Mouse (Mus musculus) CD8-positive naive resting alpha-beta T cell, adult 2 months (primary cell): ENCODE results near the gene Adcy7.

Experiments
- DNase-seq, 2 experiments: peaks; one replicate each; pipeline ENCODE4 v3.0.0; 2022; ENCODE audit warnings: low read depth in 2 of 2, low spot score in 2 of 2

Gene Adcy7

GRCm38 (mm10) chr8:88272231-88273050, at the start of gene Adcy7:
Gene Adcy7, plus strand, starts transcription at chr8:88272403.
- peak; percentile 65 to 67 for DNase-seq

GRCm38 (mm10) chr8:88225358-88225757, 46.8 kb upstream of the Adcy7 start:
- no peak for DNase-seq

GRCm38 (mm10) chr8:88227851-88228250, 44.4 kb upstream of the Adcy7 start:
- DNase-seq = no peak

GRCm38 (mm10) chr8:88228286-88228685, 43.9 kb upstream of the Adcy7 start:
- no peak for DNase-seq

- DNase-seq = no peak
These were observed 43.4 kb upstream of the Adcy7 start for GRCm38 (mm10) chr8:88228800-88229199.

- no peak for DNase-seq
These were observed 35.5 kb upstream of the Adcy7 start for GRCm38 (mm10) chr8:88236666-88237065.

GRCm38 (mm10) chr8:88237606-88238005, 34.6 kb upstream of the Adcy7 start:
- DNase-seq = no peak

GRCm38 (mm10) chr8:88239277-88239676, 32.9 kb upstream of the Adcy7 start:
- DNase-seq = no peak

- no peak for DNase-seq
These were observed 30.3 kb upstream of the Adcy7 start for GRCm38 (mm10) chr8:88241871-88242270.

- DNase-seq = peak; percentile 47 to 63
These were observed 27.9 kb upstream of the Adcy7 start for GRCm38 (mm10) chr8:88244298-88244697.

GRCm38 (mm10) chr8:88252791-88253190, 19.4 kb upstream of the Adcy7 start:
- peak in 1 of 2 experiments; percentile 31 for DNase-seq

- no peak for DNase-seq
These were observed 17.2 kb upstream of the Adcy7 start for GRCm38 (mm10) chr8:88254957-88255356.

GRCm38 (mm10) chr8:88258024-88258423, 14.2 kb upstream of the Adcy7 start:
- no peak for DNase-seq

- no peak for DNase-seq
These were observed 13.7 kb upstream of the Adcy7 start for GRCm38 (mm10) chr8:88258544-88258943.

GRCm38 (mm10) chr8:88260466-88260980, 11.7 kb upstream of the Adcy7 start:
- no peak for DNase-seq

GRCm38 (mm10) chr8:88262831-88263635, 9.2 kb upstream of the Adcy7 start:
- no peak for DNase-seq

- DNase-seq = no peak
These were observed 6.7 kb upstream of the Adcy7 start for GRCm38 (mm10) chr8:88265511-88265910.

- peak; percentile 82 to 87 for DNase-seq
These were observed 5.9 kb upstream of the Adcy7 start for GRCm38 (mm10) chr8:88266170-88266800.

- DNase-seq = no peak
These were observed 5.3 kb upstream of the Adcy7 start for GRCm38 (mm10) chr8:88266801-88267403.

- peak; percentile 29 to 51 for DNase-seq
These were observed 2.9 kb upstream of the Adcy7 start for GRCm38 (mm10) chr8:88269107-88269875.
